Mouse (Mus musculus) midbrain, postnatal 0 days (tissue): Measurements from ENCODE around the gene Spag17. TPM values are rescaled to one million over a fixed set of nuclear protein-coding genes. Genes with fewer than 3 reads are reported as not detected.

Experiments
- ATAC-seq: fragments of 200-750 bp; cut with Nextera tagmentation; 2 replicates; pipeline ENCODE4 v1.8.0; 2017; ENCODE audit warnings: moderate number of reproducible peaks, mild to moderate bottlenecking, moderate TSS enrichment, moderate library complexity; ENCODE audit not compliant: low FRiP score
- DNase-seq: peaks from one replicate; pipeline ENCODE4 v3.0.0-alpha.2; 2015; ENCODE audit warnings: low spot score
- H3K27ac ChIP-seq: fragments of 300-500 bp; sonication (generic); 2 replicates; pipeline ENCODE4 v1.5.1; 2014; ENCODE audit warnings: low read depth, mild to moderate bottlenecking, low read length, mixed read lengths
- H3K27me3 ChIP-seq: fragments of 300-500 bp; sonication (generic); 2 replicates; pipeline ENCODE4 v1.6.1; 2014; ENCODE audit warnings: low read length, control low read depth, mixed read lengths; ENCODE audit not compliant: insufficient read depth
- H3K36me3 ChIP-seq: fragments of 300-500 bp; sonication (generic); 2 replicates; pipeline ENCODE4 v1.6.1; 2014; ENCODE audit warnings: low read length, control low read depth, mixed read lengths; ENCODE audit not compliant: insufficient read depth
- H3K4me1 ChIP-seq: fragments of 300-500 bp; sonication (generic); 2 replicates; pipeline ENCODE4 v1.6.1; 2014; ENCODE audit warnings: mild to moderate bottlenecking, control low read depth, antibody characterized with exemption, low read length, mixed read lengths; ENCODE audit not compliant: insufficient read depth
- H3K4me2 ChIP-seq: fragments of 300-500 bp; sonication (generic); 2 replicates; pipeline ENCODE4 v1.6.1; 2014; ENCODE audit warnings: low read depth, mild to moderate bottlenecking, low read length, mixed read lengths; ENCODE audit not compliant: poor library complexity, severe bottlenecking
- H3K4me3 ChIP-seq: fragments of 300-500 bp; sonication (generic); 2 replicates; pipeline ENCODE4 v1.5.1; 2014; ENCODE audit warnings: low read depth, mild to moderate bottlenecking, low read length, moderate library complexity
- H3K9ac ChIP-seq: fragments of 300-500 bp; sonication (generic); replicated peaks from 2 replicates; pipeline ENCODE4 v1.6.1; 2014; ENCODE audit warnings: mild to moderate bottlenecking, low read length, moderate library complexity, mixed read lengths; ENCODE audit not compliant: poor library complexity, severe bottlenecking
- H3K9me3 ChIP-seq: fragments of 300-500 bp; sonication (generic); 2 replicates; pipeline ENCODE4 v1.6.1; 2016; ENCODE audit warnings: low read length, control low read depth
- CTCF ChIP-seq: IDR thresholded peaks from 2 replicates; pipeline ENCODE4 v1.5.1; 2016; ENCODE audit warnings: antibody characterized with exemption, mild to moderate bottlenecking
- WGBS: fragments of 180-500 bp; shearing (Covaris S2); extraction: QIAGEN DNeasy Blood & Tissue Kit; methylation state at CpG from one replicate; pipeline ENCODE4 v1.1.7; 2014; 5-methylcytosine and 5-hydroxymethylcytosine counted together
- polyA plus RNA-seq: library from polyadenylated mRNA; unstranded; fragments of >200 nt; fragmentation: Nextera tagmentation; extraction: Ambion mirVana; gene quantifications from 2 replicates; pipeline ENCODE4 v1.2.1, GENCODE M21; 2015
- total RNA-seq: library from RNA; depleted of rRNA; stranded (reverse); fragments of >200 nt; gene quantifications from 2 replicates; pipeline ENCODE4 v1.2.3, GENCODE M21; 2014

The Spag17 gene
- total and polyA plus RNA-seq, 2 experiments from 2014 or later = 0.22 to 0.80 TPM

DNA sequence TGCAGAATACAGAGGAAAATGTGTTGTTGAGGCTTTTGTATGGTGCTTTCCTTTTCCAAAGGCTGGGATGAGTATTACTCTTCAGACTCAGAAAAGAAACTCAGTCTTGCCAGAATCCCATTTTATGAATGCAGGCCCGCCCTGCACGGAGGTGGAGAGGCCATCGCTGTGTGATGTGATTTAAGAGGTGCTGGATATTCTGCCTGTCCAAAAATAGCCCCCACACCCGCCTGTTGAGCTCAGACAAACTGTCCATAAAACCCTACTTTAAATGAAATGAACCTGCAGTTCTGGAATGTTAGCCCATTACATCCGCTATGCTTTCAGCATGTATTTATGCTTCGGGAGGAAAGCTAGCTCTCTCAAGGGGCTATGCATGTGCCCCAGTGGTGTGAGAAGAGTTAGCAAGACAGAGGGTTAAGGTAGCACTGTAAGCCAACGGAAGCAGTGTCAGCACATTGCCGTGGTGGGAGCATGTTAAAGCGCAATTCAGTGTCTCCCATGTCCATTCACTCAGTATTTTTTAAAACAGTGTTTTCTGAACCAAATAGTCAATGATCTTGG lies 68.9 kb downstream of the Spag17 start:
- Histone ChIP-seq H3K4me1 (no peaks in the 10 kb centered on the region), H3K9ac (no peak overlapping the region), H3K4me2 (no peak overlapping the region), H3K27me3 (no peaks in the 10 kb centered on the region), H3K4me3 (no peak overlapping the region), H3K27ac (no peak overlapping the region), H3K36me3 (no peaks in the 10 kb centered on the region), H3K9me3 (no peaks in the 10 kb centered on the region)
- no peak for TF ChIP-seq CTCF
- DNase-seq = no peak
- WGBS = 85% methylated on average over 9 of the region's 9 CpGs
- ATAC-seq = no peak

DNA sequence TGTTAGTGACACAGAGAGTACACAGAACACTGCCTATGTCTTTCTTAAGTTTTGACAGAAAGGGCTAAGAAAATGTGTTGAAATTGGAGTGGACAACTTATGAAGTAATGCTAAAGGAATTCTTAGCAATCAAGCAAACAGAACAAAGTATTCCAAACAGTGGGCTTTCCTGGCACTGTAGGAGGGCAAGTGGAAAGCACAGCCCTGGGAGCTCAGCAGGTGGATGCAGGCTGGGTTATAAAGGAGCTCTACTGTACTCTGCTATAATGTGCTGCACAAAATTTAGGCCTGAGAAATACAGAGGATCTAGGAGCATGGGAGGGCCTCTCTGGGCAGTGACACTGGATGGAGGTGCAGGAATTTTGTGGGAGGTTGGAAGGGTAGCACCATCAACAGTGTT lies 71.3 kb downstream of the Spag17 start:
- no peak overlapping the region for H3K4me2 ChIP-seq
- no peaks in the 10 kb centered on the region for H3K4me1 ChIP-seq
- no peak overlapping the region for H3K9ac ChIP-seq
- no peaks in the 10 kb centered on the region for H3K36me3 ChIP-seq
- no peaks in the 10 kb centered on the region for H3K9me3 ChIP-seq
- no peak for TF ChIP-seq CTCF
- H3K27me3 ChIP-seq = no peaks in the 10 kb centered on the region
- H3K4me3 ChIP-seq = no peak overlapping the region
- ATAC-seq = no peak
- H3K27ac ChIP-seq = no peak overlapping the region
- no peak for DNase-seq

DNA sequence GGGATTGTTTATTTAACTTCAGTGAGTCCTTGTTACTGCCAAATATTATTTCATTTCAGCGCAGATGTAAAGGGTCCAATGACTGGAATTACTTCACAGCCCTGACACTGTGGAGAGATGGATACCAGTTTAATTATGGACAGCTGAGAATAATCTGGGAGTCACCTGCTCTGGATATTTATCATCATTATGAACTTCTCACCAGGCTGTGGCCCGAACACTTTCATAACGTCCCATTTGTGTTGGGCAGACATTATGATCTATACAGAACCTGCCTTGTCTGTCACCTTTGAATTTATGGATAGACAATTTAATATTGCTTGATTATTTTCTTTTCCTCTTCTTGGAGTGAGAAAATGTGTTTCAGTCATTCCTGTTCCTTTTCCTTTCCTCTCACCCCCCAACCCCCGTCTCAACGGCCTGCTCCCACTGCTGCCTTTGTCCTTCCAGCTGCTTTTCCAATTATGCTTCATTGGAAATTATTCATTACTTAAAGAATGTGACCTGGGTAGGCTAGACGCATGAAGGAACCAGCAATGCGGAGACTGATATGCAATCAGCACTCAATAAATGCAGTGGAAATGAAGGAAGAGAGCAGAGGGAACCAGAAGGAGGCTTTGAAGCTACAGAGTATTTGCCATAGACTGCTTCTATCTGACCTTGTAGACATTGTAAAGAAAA lies 74.7 kb downstream of the Spag17 start:
- no peak overlapping the region for H3K27ac ChIP-seq
- 78% methylated on average over 7 of the region's 7 CpGs for WGBS
- no peaks in the 10 kb centered on the region for H3K4me1 ChIP-seq
- DNase-seq (no peak), ATAC-seq (no peak)
- no peak overlapping the region for H3K4me3 ChIP-seq
- H3K9me3 ChIP-seq = no peaks in the 10 kb centered on the region
- no peaks in the 10 kb centered on the region for H3K27me3 ChIP-seq
- H3K4me2 ChIP-seq = no peak overlapping the region
- TF ChIP-seq CTCF = no peak
- no peaks in the 10 kb centered on the region for H3K36me3 ChIP-seq
- H3K9ac ChIP-seq = no peak overlapping the region

DNA sequence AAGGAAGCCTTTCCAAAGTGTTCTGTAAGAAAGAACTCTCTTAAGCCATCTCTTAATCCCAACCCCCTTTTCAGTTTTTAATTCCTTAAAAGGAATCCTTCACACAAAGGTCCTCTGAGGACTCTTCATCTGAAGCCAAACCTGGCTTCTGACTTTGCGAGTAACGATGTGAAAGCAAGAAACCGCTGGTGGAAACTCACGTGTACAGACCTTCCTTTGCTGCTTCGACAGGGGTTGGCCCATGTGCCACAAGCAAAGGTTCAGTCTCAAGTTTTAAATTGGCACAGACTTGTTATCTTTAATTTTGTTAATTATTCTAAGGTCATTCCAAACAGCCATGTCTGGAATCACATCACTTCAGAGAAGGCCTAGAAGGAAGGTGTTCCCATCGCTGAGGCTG lies 79.1 kb downstream of the Spag17 start:
- Histone ChIP-seq H3K27me3 (no peaks in the 10 kb centered on the region), H3K4me1 (no peaks in the 10 kb centered on the region), H3K4me3 (no peak overlapping the region), H3K27ac (no peak overlapping the region), H3K36me3 (no peaks in the 10 kb centered on the region), H3K4me2 (no peak overlapping the region), H3K9me3 (no peaks in the 10 kb centered on the region), H3K9ac (no peak overlapping the region)
- 85% methylated on average over 6 of the region's 6 CpGs for WGBS
- ATAC-seq (no peak), DNase-seq (no peak)
- no peak for TF ChIP-seq CTCF

DNA sequence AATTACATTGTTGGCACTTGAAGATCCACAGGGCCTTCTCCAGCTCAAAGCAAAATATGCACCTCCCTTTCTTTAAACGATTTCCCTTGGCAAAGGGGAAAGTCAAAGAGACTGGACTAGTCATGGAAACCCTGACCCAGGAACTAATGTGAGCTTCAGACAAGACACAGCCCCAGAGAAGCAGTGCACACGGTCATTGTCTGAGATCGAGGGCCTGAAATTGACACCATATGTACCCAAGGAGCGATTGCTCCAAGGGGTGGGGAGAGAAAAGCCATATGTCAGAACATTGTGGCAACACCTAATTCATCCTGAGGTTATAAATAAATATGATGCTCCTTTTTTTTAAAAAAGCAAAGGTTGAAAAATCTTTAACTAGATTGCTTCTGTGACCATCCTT lies 80.7 kb downstream of the Spag17 start:
- H3K4me1 ChIP-seq = no peaks in the 10 kb centered on the region
- no peak for TF ChIP-seq CTCF
- DNase-seq (no peak), ATAC-seq (no peak)
- H3K36me3 ChIP-seq = no peaks in the 10 kb centered on the region
- no peaks in the 10 kb centered on the region for H3K9me3 ChIP-seq
- no peaks in the 10 kb centered on the region for H3K27me3 ChIP-seq
- no peak overlapping the region for H3K4me2 ChIP-seq
- H3K27ac ChIP-seq = no peak overlapping the region
- H3K4me3 ChIP-seq = no peak overlapping the region
- 64% methylated on average over 4 of the region's 4 CpGs for WGBS
- no peak overlapping the region for H3K9ac ChIP-seq

DNA sequence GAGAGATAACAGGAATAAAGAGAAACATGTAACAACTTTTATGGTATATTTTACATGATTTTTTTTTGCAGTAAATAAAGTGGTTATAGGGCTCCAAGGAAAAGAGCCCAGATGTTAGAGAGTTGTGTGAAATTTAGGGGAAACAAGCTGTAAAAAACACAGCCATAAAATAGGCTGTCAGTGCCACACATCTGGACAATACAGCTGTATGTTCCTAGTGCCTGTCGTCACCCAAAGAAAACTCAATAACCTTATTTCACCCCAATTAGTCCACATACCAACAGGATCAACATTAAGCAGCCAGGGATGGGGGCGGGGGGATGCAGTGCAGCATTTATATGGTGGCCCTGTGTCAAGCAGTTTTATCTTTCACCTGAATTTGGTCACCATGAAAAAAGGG lies 81.1 kb downstream of the Spag17 start:
- WGBS = 70% methylated on average over 2 of the region's 2 CpGs
- TF ChIP-seq CTCF = no peak
- no peak overlapping the region for H3K4me3 ChIP-seq

More for the DNA sequence above, 81.1 kb downstream of the Spag17 start:
- DNase-seq (no peak), ATAC-seq (no peak)
- Histone ChIP-seq H3K9me3 (no peaks in the 10 kb centered on the region), H3K4me2 (no peak overlapping the region), H3K27me3 (no peaks in the 10 kb centered on the region), H3K4me1 (no peaks in the 10 kb centered on the region), H3K36me3 (no peaks in the 10 kb centered on the region), H3K9ac (no peak overlapping the region), H3K27ac (no peak overlapping the region)
